Mouse (Mus musculus): ENCODE results near the gene Sparcl1.
A peak's percentile ranks its signal among the peaks of the same experiment; 100 is the strongest.

The Sparcl1 gene

GRCm38 (mm10) chr5:104113491-104114172, at the start of gene Sparcl1:
Gene Sparcl1 (minus strand): TSS chr5:104113733.
- no peak for DNase-seq (ENCODE audit: low read depth)

- DNase-seq (ENCODE audit: low read depth), result no peak
Observed at GRCm38 (mm10) chr5:104161390-104161789, 47.9 kb upstream of the Sparcl1 start.

GRCm38 (mm10) chr5:104160581-104160980, 47.0 kb upstream of the Sparcl1 start:
- peak; percentile 9 for DNase-seq (ENCODE audit: low read depth)

- DNase-seq (ENCODE audit: low read depth), result no peak
Observed at GRCm38 (mm10) chr5:104158332-104159052, 45.0 kb upstream of the Sparcl1 start.

- DNase-seq (ENCODE audit: low read depth), result no peak
Observed at GRCm38 (mm10) chr5:104157701-104158100, 44.2 kb upstream of the Sparcl1 start.

- DNase-seq (ENCODE audit: low read depth), result no peak
Observed at GRCm38 (mm10) chr5:104150196-104150595, 36.7 kb upstream of the Sparcl1 start.

- peak; percentile 89 for DNase-seq (ENCODE audit: low read depth)
Observed at GRCm38 (mm10) chr5:104149349-104149748, 35.8 kb upstream of the Sparcl1 start.

- no peak for DNase-seq (ENCODE audit: low read depth)
Observed at GRCm38 (mm10) chr5:104144057-104144456, 30.5 kb upstream of the Sparcl1 start.

- peak; percentile 22 for DNase-seq (ENCODE audit: low read depth)
Observed at GRCm38 (mm10) chr5:104141067-104141466, 27.5 kb upstream of the Sparcl1 start.

- no peak for DNase-seq (ENCODE audit: low read depth)
Observed at GRCm38 (mm10) chr5:104137920-104138541, 24.5 kb upstream of the Sparcl1 start.

- DNase-seq (ENCODE audit: low read depth), result peak; percentile 84
Observed at GRCm38 (mm10) chr5:104133752-104134151, 20.2 kb upstream of the Sparcl1 start.

- peak; percentile 74 for DNase-seq (ENCODE audit: low read depth)
Observed at GRCm38 (mm10) chr5:104131544-104131943, 18.0 kb upstream of the Sparcl1 start.

- no peak for DNase-seq (ENCODE audit: low read depth)
Observed at GRCm38 (mm10) chr5:104130891-104131290, 17.4 kb upstream of the Sparcl1 start.

- DNase-seq (ENCODE audit: low read depth), result peak; percentile 29
Observed at GRCm38 (mm10) chr5:104128281-104129031, 14.9 kb upstream of the Sparcl1 start.

- no peak for DNase-seq (ENCODE audit: low read depth)
Observed at GRCm38 (mm10) chr5:104127351-104127750, 13.8 kb upstream of the Sparcl1 start.

GRCm38 (mm10) chr5:104126561-104127320, 13.2 kb upstream of the Sparcl1 start:
- DNase-seq (ENCODE audit: low read depth), result no peak

GRCm38 (mm10) chr5:104124016-104124658, 10.6 kb upstream of the Sparcl1 start:
- no peak for DNase-seq (ENCODE audit: low read depth)

- DNase-seq (ENCODE audit: low read depth), result no peak
Observed at GRCm38 (mm10) chr5:104115890-104116289, 2.4 kb upstream of the Sparcl1 start.

GRCm38 (mm10) chr5:104115118-104115517, 1.6 kb upstream of the Sparcl1 start:
- no peak for DNase-seq (ENCODE audit: low read depth)

- no peak for DNase-seq (ENCODE audit: low read depth)
Observed at GRCm38 (mm10) chr5:104112511-104112910, 1.0 kb downstream of the Sparcl1 start.

- no peak for DNase-seq (ENCODE audit: low read depth)
Observed at GRCm38 (mm10) chr5:104112016-104112415, 1.5 kb downstream of the Sparcl1 start.

Data from 416B (cell line).